18 mouse cellular contexts compared by ENCODE assay signal in the genomic region with DNA sequence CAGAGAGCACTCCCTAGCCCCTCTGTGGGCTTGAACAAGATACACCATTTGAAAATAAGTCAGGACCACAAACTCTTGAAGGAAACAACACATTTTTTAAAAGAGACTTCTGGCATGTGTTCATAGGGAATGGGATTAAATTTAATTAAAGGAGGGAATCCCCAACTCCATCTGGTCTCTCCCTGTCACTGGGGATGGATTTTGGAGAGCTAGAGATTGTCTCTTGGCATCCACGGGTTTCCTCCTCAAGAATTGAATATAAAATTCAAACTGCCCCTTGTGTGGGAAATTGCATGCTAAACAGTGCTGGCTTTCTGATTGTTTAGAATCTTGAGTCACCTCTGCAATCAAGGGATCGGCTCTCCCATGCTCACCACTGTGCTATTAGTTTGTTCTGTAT.
"Had no signal": no experiment of that assay in that cellular context is flagged by ENCODE, and none has a peak within 500 bp of the region (broad histone marks: within the 10 kb centered on the region; RNA-seq: fewer than 3 reads in every experiment).

No protein-coding gene starts in this region.

- DNase-seq: liver, postnatal 0 days; lung, adult 2 months; lung, postnatal 4 days; midbrain, embryonic 14.5 days; right cerebral cortex, postnatal 14 days; thymus, adult 2 months; thymus, postnatal 25 days; thymus, postnatal 4 days had no signal

- H3K27me3 ChIP-seq: lung, embryonic 15.5 days; midbrain, embryonic 12.5 days; neural tube, embryonic 15.5 days; stomach, embryonic 15.5 days had no signal

- H3K36me3 ChIP-seq: lung, embryonic 15.5 days; midbrain, embryonic 10.5 days; midbrain, embryonic 12.5 days; neural tube, embryonic 13.5 days; neural tube, embryonic 15.5 days; stomach, embryonic 15.5 days had no signal

- ATAC-seq: liver, postnatal 0 days; lung, postnatal 0 days; midbrain, embryonic 16.5 days had no signal

- H3K4me3 ChIP-seq: lung, embryonic 15.5 days; midbrain, embryonic 10.5 days; midbrain, embryonic 12.5 days; myocyte; neural tube, embryonic 13.5 days; neural tube, embryonic 15.5 days; stomach, embryonic 15.5 days had no signal

- H3K4me2 ChIP-seq: lung, embryonic 15.5 days; midbrain, embryonic 12.5 days; neural tube, embryonic 13.5 days; neural tube, embryonic 15.5 days; stomach, embryonic 15.5 days had no signal

- H3K9me3 ChIP-seq: lung, embryonic 15.5 days; midbrain, embryonic 10.5 days; midbrain, embryonic 12.5 days; neural tube, embryonic 13.5 days; neural tube, embryonic 15.5 days; stomach, embryonic 15.5 days had no signal

- H3K27ac ChIP-seq: lung, embryonic 15.5 days; midbrain, embryonic 10.5 days; midbrain, embryonic 12.5 days; neural tube, embryonic 13.5 days; neural tube, embryonic 15.5 days; stomach, embryonic 15.5 days; stomach, postnatal 0 days had no signal

- H3K9ac ChIP-seq: liver, postnatal 0 days; lung, embryonic 15.5 days; midbrain, embryonic 12.5 days; neural tube, embryonic 13.5 days; neural tube, embryonic 15.5 days; stomach, embryonic 15.5 days had no signal
